Mouse (Mus musculus) cerebellum, adult 8-10 months (tissue): ENCODE data around the gene Paqr6.

Experiments used
- DNase-seq: peaks from one replicate; pipeline ENCODE4 v3.0.0; 2022

The Paqr6 gene

DNA sequence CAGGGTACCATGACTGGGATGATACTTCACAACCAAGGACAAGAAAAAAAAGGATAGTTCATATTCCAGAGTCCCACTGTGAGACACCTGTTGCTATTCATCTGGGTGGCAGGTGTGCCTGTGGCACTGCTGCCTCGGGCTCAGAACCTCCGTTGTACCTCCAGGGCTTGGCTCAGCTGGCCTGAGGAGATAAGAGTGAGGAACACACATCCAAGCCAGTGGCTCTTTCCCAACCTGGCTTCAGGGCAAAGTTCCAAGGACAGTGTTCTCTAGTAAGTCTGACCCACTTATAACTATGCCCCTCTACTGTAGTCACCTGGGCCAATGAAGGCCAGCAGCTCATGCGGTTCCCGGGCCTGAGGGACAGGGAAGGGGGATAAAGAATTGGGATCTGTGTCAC, 47.3 kb downstream of the Paqr6 start:
- DNase-seq, result no peak

DNA sequence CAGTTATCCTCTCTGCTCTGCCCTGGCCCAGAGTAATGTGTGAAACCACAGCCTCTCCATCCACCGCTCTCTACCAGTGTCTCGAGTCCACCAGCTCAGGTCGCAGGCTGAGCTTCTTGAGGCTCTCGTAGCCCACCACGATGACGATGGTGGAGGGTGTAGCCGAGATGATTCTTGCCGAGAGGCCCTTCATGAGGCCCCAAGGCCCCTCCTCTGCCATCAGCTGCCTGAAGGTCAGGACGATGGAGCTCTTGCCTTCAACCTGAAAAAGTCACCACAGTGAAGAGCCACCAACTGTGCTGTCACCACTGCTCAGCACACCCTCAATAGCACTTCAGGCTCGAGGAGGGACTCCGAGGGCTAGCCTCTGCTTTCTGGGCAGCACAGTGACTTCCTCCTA, 48.3 kb downstream of the Paqr6 start:
- no peak for DNase-seq

DNA sequence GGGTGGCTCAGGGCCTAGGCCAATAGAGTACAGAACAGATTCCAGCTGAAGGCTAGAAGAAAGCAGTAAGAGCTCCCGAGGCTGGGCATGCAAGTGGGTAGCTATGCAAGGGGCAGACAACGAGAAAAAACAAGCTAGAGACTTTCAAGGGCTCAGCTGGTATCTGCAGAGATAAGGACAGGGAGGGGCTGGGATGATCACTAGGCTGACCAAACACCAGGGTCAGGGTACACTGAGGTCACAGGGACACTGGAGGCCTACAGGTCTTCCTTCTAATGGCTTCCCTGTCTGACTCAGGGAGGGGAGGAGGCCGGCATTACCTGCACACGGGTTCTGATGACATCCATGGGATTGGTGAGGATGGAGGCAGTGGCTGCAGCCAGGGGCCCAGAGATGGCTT, 51.3 kb downstream of the Paqr6 start:
- no peak for DNase-seq

DNA sequence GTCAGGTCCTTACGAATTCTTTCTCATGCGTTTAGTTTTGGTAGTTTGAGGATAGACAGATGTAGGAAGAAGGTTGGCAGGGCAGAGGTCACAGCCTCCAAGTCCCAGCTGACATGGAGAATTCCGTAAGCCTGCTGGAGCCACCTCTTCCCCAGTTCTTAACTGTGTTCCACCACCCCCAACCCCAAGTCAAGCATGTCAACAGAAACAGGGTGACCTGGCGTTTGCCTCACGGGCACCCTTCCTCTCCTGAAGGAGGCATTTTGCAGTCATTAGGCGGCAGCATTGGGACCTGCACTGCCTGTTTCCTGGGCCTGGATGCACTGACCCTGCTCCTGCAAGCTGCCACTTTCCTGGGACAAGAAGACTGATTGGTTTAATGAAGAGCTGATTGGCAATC, 53.6 kb downstream of the Paqr6 start:
- DNase-seq, result no peak
